Mouse (Mus musculus): ENCODE measurements around the gene Ttc3. TPM values are rescaled to one million over a fixed set of nuclear protein-coding genes. Genes with fewer than 3 reads are reported as not detected.
A peak's percentile ranks its signal among the peaks of the same experiment; 100 is the strongest.

Gene Ttc3
- polyA plus RNA-seq, 1 experiment from 2014 or later, result 68.9 TPM

DNA sequence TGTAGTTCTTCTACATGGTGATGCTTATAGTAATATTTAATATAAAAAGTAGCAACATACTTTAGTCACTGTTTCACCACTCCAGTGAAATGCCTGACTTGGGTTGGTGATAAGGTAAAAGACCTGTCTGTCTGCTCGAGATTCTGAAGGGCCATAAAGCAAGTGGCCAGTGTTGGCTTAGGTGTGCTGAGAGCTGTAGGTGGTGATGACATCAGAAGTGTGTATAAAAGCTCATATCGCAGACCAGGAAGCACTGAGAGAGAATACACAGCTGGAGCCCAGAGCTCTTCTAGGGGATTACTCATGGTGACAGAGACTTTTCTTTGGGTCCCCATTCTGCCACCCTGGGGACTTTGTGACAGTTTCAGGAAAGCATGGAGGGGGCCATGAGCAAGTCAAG, 41.8 kb downstream of the Ttc3 start:
- Histone ChIP-seq H3K9ac (replicated peaks; ENCODE audit: low read depth) (no peak overlapping the region), H3K4me3 (ENCODE audit: low read depth, low read length) (no peak overlapping the region), H3K4me2 (replicated peaks; ENCODE audit: low read depth, low read length) (no peak overlapping the region), H3K27ac (ENCODE audit: low read length) (peak overlapping the region; percentile 68), H3K4me1 (ENCODE audit: insufficient read depth, low read depth, low read length) (peaks cover 4% of the 10 kb centered on the region; the same call in 1 of the 2 replicates), H3K36me3 (ENCODE audit: insufficient read depth, low read length) (no peaks in the 10 kb centered on the region), H3K9me3 (ENCODE audit: low read length) (no peaks in the 10 kb centered on the region), H3K27me3 (replicated peaks; ENCODE audit: insufficient read depth, low read length) (no peaks in the 10 kb centered on the region)
- peak; percentile 63; the same call in 1 of the 2 replicates for TF ChIP-seq EP300 (IDR thresholded peaks at IDR 0.05)
- TF ChIP-seq CTCF (IDR thresholded peaks at IDR 0.05), result no peak
- DNase-seq (ENCODE audit: low spot score) (peak; percentile 87), ATAC-seq (peak; percentile 97)
- WGBS, result 59% methylated on average over 2 of the region's 2 CpGs

- Histone ChIP-seq H3K4me3 (ENCODE audit: low read depth, low read length) (no peak overlapping the region), H3K36me3 (ENCODE audit: insufficient read depth, low read length) (no peaks in the 10 kb centered on the region; the same call in 1 of the 2 replicates), H3K4me2 (replicated peaks; ENCODE audit: low read depth, low read length) (no peak overlapping the region), H3K9ac (replicated peaks; ENCODE audit: low read depth) (no peak overlapping the region), H3K27ac (ENCODE audit: low read length) (peak overlapping the region; percentile 68), H3K9me3 (ENCODE audit: low read length) (no peaks in the 10 kb centered on the region), H3K4me1 (ENCODE audit: insufficient read depth, low read depth, low read length) (peaks cover 4% of the 10 kb centered on the region; the same call in 1 of the 2 replicates), H3K27me3 (replicated peaks; ENCODE audit: insufficient read depth, low read length) (no peaks in the 10 kb centered on the region)
- no peak for DNase-seq (ENCODE audit: low spot score)
- peak; percentile 37; the same call in 1 of the 2 replicates for ATAC-seq
- 93% methylated on average over 4 of the region's 4 CpGs for WGBS
- TF ChIP-seq CTCF (IDR thresholded peaks at IDR 0.05) (peak; percentile 25; the same call in 1 of the 2 replicates), EP300 (IDR thresholded peaks at IDR 0.05) (no peak)
Observed at GRCm38 (mm10) chr16:94412760-94413159, 42.3 kb downstream of the Ttc3 start.

- ATAC-seq (no peak), DNase-seq (ENCODE audit: low spot score) (no peak)
- peaks cover 4% of the 10 kb centered on the region; the same call in 1 of the 2 replicates for H3K4me1 ChIP-seq (ENCODE audit: insufficient read depth, low read depth, low read length)
- no peak overlapping the region for H3K4me2 ChIP-seq (replicated peaks; ENCODE audit: low read depth, low read length)
- peaks cover 5% of the 10 kb centered on the region for H3K36me3 ChIP-seq (ENCODE audit: insufficient read depth, low read length)
- WGBS, result 80% methylated on average over 6 of the region's 6 CpGs
- no peaks in the 10 kb centered on the region for H3K27me3 ChIP-seq (replicated peaks; ENCODE audit: insufficient read depth, low read length)
- TF ChIP-seq CTCF (IDR thresholded peaks at IDR 0.05) (no peak), EP300 (IDR thresholded peaks at IDR 0.05) (no peak)
- no peak overlapping the region for H3K27ac ChIP-seq (ENCODE audit: low read length)
- no peaks in the 10 kb centered on the region for H3K9me3 ChIP-seq (ENCODE audit: low read length)
- H3K9ac ChIP-seq (replicated peaks; ENCODE audit: low read depth), result no peak overlapping the region
- H3K4me3 ChIP-seq (ENCODE audit: low read depth, low read length), result no peak overlapping the region
Observed at GRCm38 (mm10) chr16:94414151-94414550, 43.7 kb downstream of the Ttc3 start.

GRCm38 (mm10) chr16:94420498-94420897, 50.1 kb downstream of the Ttc3 start:
- peaks cover 44% of the 10 kb centered on the region for H3K36me3 ChIP-seq (ENCODE audit: insufficient read depth, low read length)
- H3K27me3 ChIP-seq (replicated peaks; ENCODE audit: insufficient read depth, low read length), result no peaks in the 10 kb centered on the region
- no peaks in the 10 kb centered on the region for H3K4me1 ChIP-seq (ENCODE audit: insufficient read depth, low read depth, low read length)
- whole genome bisulfite sequencing, result 96% methylated on average over 3 of the region's 3 CpGs
- H3K9me3 ChIP-seq (ENCODE audit: low read length), result no peaks in the 10 kb centered on the region
- no peak overlapping the region for H3K4me3 ChIP-seq (ENCODE audit: low read depth, low read length)
- ATAC-seq, result no peak
- no peak overlapping the region for H3K27ac ChIP-seq (ENCODE audit: low read length)
- H3K4me2 ChIP-seq (replicated peaks; ENCODE audit: low read depth, low read length), result no peak overlapping the region
- TF ChIP-seq EP300 (IDR thresholded peaks at IDR 0.05), result no peak
- TF ChIP-seq CTCF (IDR thresholded peaks at IDR 0.05), result peak; percentile 56
- no peak overlapping the region for H3K9ac ChIP-seq (replicated peaks; ENCODE audit: low read depth)
- no peak for DNase-seq (ENCODE audit: low spot score)

GRCm38 (mm10) chr16:94428948-94429347, 58.5 kb downstream of the Ttc3 start:
- Histone ChIP-seq H3K36me3 (ENCODE audit: insufficient read depth, low read length) (peaks cover 28% of the 10 kb centered on the region), H3K27me3 (replicated peaks; ENCODE audit: insufficient read depth, low read length) (no peaks in the 10 kb centered on the region), H3K4me2 (replicated peaks; ENCODE audit: low read depth, low read length) (no peak overlapping the region), H3K4me3 (ENCODE audit: low read depth, low read length) (no peak overlapping the region), H3K4me1 (ENCODE audit: insufficient read depth, low read depth, low read length) (no peaks in the 10 kb centered on the region), H3K9me3 (ENCODE audit: low read length) (no peaks in the 10 kb centered on the region), H3K9ac (replicated peaks; ENCODE audit: low read depth) (no peak overlapping the region), H3K27ac (ENCODE audit: low read length) (no peak overlapping the region)
- DNase-seq (ENCODE audit: low spot score) (no peak), ATAC-seq (no peak)
- WGBS, result 93% methylated on average over 4 of the region's 4 CpGs
- TF ChIP-seq CTCF (IDR thresholded peaks at IDR 0.05), result no peak

DNA sequence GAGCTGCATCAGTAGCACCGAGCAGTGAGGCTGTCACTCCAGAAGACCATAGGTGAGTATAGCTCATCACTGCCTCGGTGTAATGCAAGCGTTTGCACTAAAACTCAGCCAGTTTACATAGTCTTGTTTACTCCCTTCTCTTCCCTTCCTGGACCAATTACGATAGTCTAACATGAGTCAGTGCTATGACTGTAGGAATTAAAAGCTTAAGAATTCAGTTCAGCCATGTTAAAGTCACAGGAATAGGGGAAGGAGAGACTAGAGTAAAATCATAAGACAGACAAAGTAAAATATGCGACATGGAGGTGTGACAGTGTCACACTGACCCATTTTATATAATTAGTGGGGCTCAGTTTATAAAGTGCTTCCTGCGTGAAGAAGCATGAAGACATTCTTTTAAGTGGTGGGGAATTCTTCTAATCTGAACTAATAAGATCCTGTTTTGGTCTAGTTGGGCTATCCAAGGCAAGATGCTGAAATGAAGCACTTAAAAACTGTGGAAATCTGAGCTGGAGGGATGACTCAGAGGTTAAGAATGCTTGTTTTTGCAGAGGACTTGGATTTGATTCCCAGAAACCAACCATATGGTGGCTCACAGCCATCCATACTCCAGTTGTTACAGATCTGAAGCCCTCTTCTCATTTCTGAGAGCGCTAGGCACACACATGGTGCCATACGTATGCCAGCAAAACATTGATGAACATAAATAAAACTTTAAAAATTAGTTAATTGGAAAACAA, 65.2 kb downstream of the Ttc3 start:
- DNase-seq (ENCODE audit: low spot score) (peak; percentile 90), ATAC-seq (peak; percentile 90)
- Histone ChIP-seq H3K4me3 (ENCODE audit: low read depth, low read length) (no peak overlapping the region), H3K27me3 (replicated peaks; ENCODE audit: insufficient read depth, low read length) (no peaks in the 10 kb centered on the region), H3K4me2 (replicated peaks; ENCODE audit: low read depth, low read length) (no peak overlapping the region), H3K9ac (replicated peaks; ENCODE audit: low read depth) (no peak overlapping the region), H3K4me1 (ENCODE audit: insufficient read depth, low read depth, low read length) (0 out of 2 replicates have a peak, but pooled peaks cover 2% of the 10 kb centered on the region), H3K9me3 (ENCODE audit: low read length) (no peaks in the 10 kb centered on the region), H3K27ac (ENCODE audit: low read length) (peak overlapping the region; percentile 43; the same call in 1 of the 2 replicates), H3K36me3 (ENCODE audit: insufficient read depth, low read length) (peaks cover 16% of the 10 kb centered on the region; the same call in 1 of the 2 replicates)
- 49% methylated on average over 8 of the region's 8 CpGs for WGBS
- TF ChIP-seq EP300 (IDR thresholded peaks at IDR 0.05) (peak; percentile 77), CTCF (IDR thresholded peaks at IDR 0.05) (no peak)

Measured in lung, postnatal 0 days (tissue).